Mouse (Mus musculus): ENCODE data around the gene Adcy5. TPM values are rescaled to one million over a fixed set of nuclear protein-coding genes. Genes with fewer than 3 reads are reported as not detected.

Gene Adcy5
- polyA plus RNA-seq, 1 experiment from 2014 or later, result 9.2 TPM

GRCm38 (mm10) chr16:35270945-35271344, 116.3 kb downstream of the Adcy5 start:
- Histone ChIP-seq H3K4me1 (replicated peaks) (peaks cover 13% of the 10 kb centered on the region), H3K9me3 (replicated peaks) (no peaks in the 10 kb centered on the region), H3K27ac (no peak overlapping the region), H3K36me3 (peaks cover 10% of the 10 kb centered on the region; the same call in 1 of the 2 replicates), H3K4me2 (no peak overlapping the region), H3K9ac (no peak overlapping the region), H3K27me3 (no peaks in the 10 kb centered on the region), H3K4me3 (no peak overlapping the region)
- no peak for ATAC-seq (replicated peaks; ENCODE audit: insufficient number of reproducible peaks, insufficient read depth, low FRiP score, low read depth)
- 79% methylated on average over 6 of the region's 6 CpGs for WGBS

GRCm38 (mm10) chr16:35271572-35271971, 116.9 kb downstream of the Adcy5 start:
- Histone ChIP-seq H3K27me3 (no peaks in the 10 kb centered on the region), H3K36me3 (peaks cover 10% of the 10 kb centered on the region; the same call in 1 of the 2 replicates), H3K27ac (no peak overlapping the region), H3K4me1 (replicated peaks) (peaks cover 13% of the 10 kb centered on the region), H3K4me3 (no peak overlapping the region), H3K4me2 (no peak overlapping the region), H3K9me3 (replicated peaks) (no peaks in the 10 kb centered on the region), H3K9ac (no peak overlapping the region)
- ATAC-seq (replicated peaks; ENCODE audit: insufficient number of reproducible peaks, insufficient read depth, low FRiP score, low read depth), result no peak
- 57% methylated on average over 4 of the region's 4 CpGs for WGBS

GRCm38 (mm10) chr16:35272417-35272816, 117.7 kb downstream of the Adcy5 start:
- H3K9me3 ChIP-seq (replicated peaks), result no peaks in the 10 kb centered on the region
- H3K27ac ChIP-seq, result no peak overlapping the region
- no peak overlapping the region for H3K4me2 ChIP-seq
- peaks cover 13% of the 10 kb centered on the region for H3K4me1 ChIP-seq (replicated peaks)
- no peak for ATAC-seq (replicated peaks; ENCODE audit: insufficient number of reproducible peaks, insufficient read depth, low FRiP score, low read depth)
- H3K27me3 ChIP-seq, result no peaks in the 10 kb centered on the region
- WGBS, result 60% methylated on average over 4 of the region's 4 CpGs
- no peak overlapping the region for H3K9ac ChIP-seq
- no peak overlapping the region for H3K4me3 ChIP-seq
- H3K36me3 ChIP-seq, result peaks cover 10% of the 10 kb centered on the region; the same call in 1 of the 2 replicates

GRCm38 (mm10) chr16:35278166-35278565, 123.5 kb downstream of the Adcy5 start:
- H3K9ac ChIP-seq, result no peak overlapping the region
- no peaks in the 10 kb centered on the region for H3K4me1 ChIP-seq (replicated peaks)
- H3K27ac ChIP-seq, result no peak overlapping the region
- no peaks in the 10 kb centered on the region for H3K9me3 ChIP-seq (replicated peaks)
- peaks cover 27% of the 10 kb centered on the region; the same call in 1 of the 2 replicates for H3K36me3 ChIP-seq
- ATAC-seq (replicated peaks; ENCODE audit: insufficient number of reproducible peaks, insufficient read depth, low FRiP score, low read depth), result no peak
- 80% methylated on average over 6 of the region's 6 CpGs for WGBS
- H3K4me2 ChIP-seq, result no peak overlapping the region
- H3K4me3 ChIP-seq, result no peak overlapping the region
- no peaks in the 10 kb centered on the region for H3K27me3 ChIP-seq

- Histone ChIP-seq H3K9ac (no peak overlapping the region), H3K36me3 (peaks cover 41% of the 10 kb centered on the region; the same call in 1 of the 2 replicates), H3K27me3 (no peaks in the 10 kb centered on the region), H3K27ac (no peak overlapping the region), H3K4me3 (no peak overlapping the region), H3K4me1 (replicated peaks) (no peaks in the 10 kb centered on the region), H3K4me2 (no peak overlapping the region), H3K9me3 (replicated peaks) (no peaks in the 10 kb centered on the region)
- 94% methylated on average over 2 of the region's 2 CpGs for WGBS
- no peak for ATAC-seq (replicated peaks; ENCODE audit: insufficient number of reproducible peaks, insufficient read depth, low FRiP score, low read depth)
Measured at GRCm38 (mm10) chr16:35282456-35282855, 127.8 kb downstream of the Adcy5 start.

GRCm38 (mm10) chr16:35285821-35286220, 131.1 kb downstream of the Adcy5 start:
- H3K4me2 ChIP-seq, result no peak overlapping the region
- no peak for ATAC-seq (replicated peaks; ENCODE audit: insufficient number of reproducible peaks, insufficient read depth, low FRiP score, low read depth)
- no peak overlapping the region for H3K27ac ChIP-seq
- no peaks in the 10 kb centered on the region for H3K27me3 ChIP-seq
- H3K9ac ChIP-seq, result no peak overlapping the region
- 77% methylated on average over 9 of the region's 9 CpGs for WGBS
- H3K9me3 ChIP-seq (replicated peaks), result no peaks in the 10 kb centered on the region
- no peaks in the 10 kb centered on the region for H3K4me1 ChIP-seq (replicated peaks)
- H3K36me3 ChIP-seq, result peaks cover 43% of the 10 kb centered on the region; the same call in 1 of the 2 replicates
- H3K4me3 ChIP-seq, result no peak overlapping the region

- ATAC-seq (replicated peaks; ENCODE audit: insufficient number of reproducible peaks, insufficient read depth, low FRiP score, low read depth), result no peak
- Histone ChIP-seq H3K4me1 (replicated peaks) (no peaks in the 10 kb centered on the region), H3K4me3 (no peak overlapping the region), H3K27me3 (no peaks in the 10 kb centered on the region), H3K27ac (no peak overlapping the region), H3K36me3 (peaks cover 43% of the 10 kb centered on the region; the same call in 1 of the 2 replicates), H3K4me2 (no peak overlapping the region), H3K9me3 (replicated peaks) (no peaks in the 10 kb centered on the region), H3K9ac (no peak overlapping the region)
- WGBS, result 72% methylated on average over 5 of the region's 5 CpGs
Measured at GRCm38 (mm10) chr16:35287244-35287643, 132.6 kb downstream of the Adcy5 start.

- Histone ChIP-seq H3K27ac (no peak overlapping the region), H3K27me3 (no peaks in the 10 kb centered on the region), H3K9ac (no peak overlapping the region), H3K9me3 (replicated peaks) (no peaks in the 10 kb centered on the region), H3K4me3 (no peak overlapping the region), H3K4me2 (no peak overlapping the region), H3K36me3 (peaks cover 16% of the 10 kb centered on the region; the same call in 1 of the 2 replicates), H3K4me1 (replicated peaks) (no peaks in the 10 kb centered on the region)
- ATAC-seq (replicated peaks; ENCODE audit: insufficient number of reproducible peaks, insufficient read depth, low FRiP score, low read depth), result no peak
- 56% methylated on average over 5 of the region's 5 CpGs for WGBS
Measured at GRCm38 (mm10) chr16:35297786-35298185, 143.1 kb downstream of the Adcy5 start.

GRCm38 (mm10) chr16:35300156-35300555, 145.5 kb downstream of the Adcy5 start:
- Histone ChIP-seq H3K4me2 (no peak overlapping the region), H3K9ac (no peak overlapping the region), H3K27me3 (no peaks in the 10 kb centered on the region), H3K27ac (no peak overlapping the region), H3K4me3 (no peak overlapping the region), H3K4me1 (replicated peaks) (no peaks in the 10 kb centered on the region), H3K9me3 (replicated peaks) (no peaks in the 10 kb centered on the region), H3K36me3 (peaks cover 32% of the 10 kb centered on the region)
- 87% methylated on average over 6 of the region's 6 CpGs for WGBS
- ATAC-seq (replicated peaks; ENCODE audit: insufficient number of reproducible peaks, insufficient read depth, low FRiP score, low read depth), result no peak

GRCm38 (mm10) chr16:35302441-35303280, 148.0 kb downstream of the Adcy5 start:
- H3K9me3 ChIP-seq (replicated peaks), result no peaks in the 10 kb centered on the region

GRCm38 (mm10) chr16:35303721-35304120, 149.0 kb downstream of the Adcy5 start:
- Histone ChIP-seq H3K9me3 (replicated peaks) (no peaks in the 10 kb centered on the region), H3K27ac (no peak overlapping the region), H3K9ac (no peak overlapping the region), H3K4me3 (no peak overlapping the region), H3K36me3 (peaks cover 36% of the 10 kb centered on the region), H3K27me3 (no peaks in the 10 kb centered on the region), H3K4me2 (no peak overlapping the region), H3K4me1 (replicated peaks) (peaks cover 8% of the 10 kb centered on the region)
- ATAC-seq (replicated peaks; ENCODE audit: insufficient number of reproducible peaks, insufficient read depth, low FRiP score, low read depth), result no peak
- 90% methylated on average over 6 of the region's 6 CpGs for WGBS

More at GRCm38 (mm10) chr16:35302441-35303280, 148.0 kb downstream of the Adcy5 start:
- H3K36me3 ChIP-seq, result peaks cover 36% of the 10 kb centered on the region
- no peaks in the 10 kb centered on the region; the same call in 1 of the 2 replicates for H3K4me1 ChIP-seq (replicated peaks)
- H3K27me3 ChIP-seq, result no peaks in the 10 kb centered on the region
- no peak overlapping the region for H3K4me2 ChIP-seq
- no peak overlapping the region for H3K27ac ChIP-seq
- no peak overlapping the region for H3K4me3 ChIP-seq
- no peak overlapping the region for H3K9ac ChIP-seq
- no peak for ATAC-seq (replicated peaks; ENCODE audit: insufficient number of reproducible peaks, insufficient read depth, low FRiP score, low read depth)
- WGBS, result 45% methylated on average over 7 of the region's 7 CpGs

GRCm38 (mm10) chr16:35304416-35304815, 149.7 kb downstream of the Adcy5 start:
- Histone ChIP-seq H3K27me3 (no peaks in the 10 kb centered on the region), H3K36me3 (peaks cover 33% of the 10 kb centered on the region), H3K4me3 (no peak overlapping the region), H3K9me3 (replicated peaks) (no peaks in the 10 kb centered on the region), H3K27ac (no peak overlapping the region), H3K4me2 (no peak overlapping the region), H3K4me1 (replicated peaks) (peaks cover 8% of the 10 kb centered on the region), H3K9ac (no peak overlapping the region)
- no peak for ATAC-seq (replicated peaks; ENCODE audit: insufficient number of reproducible peaks, insufficient read depth, low FRiP score, low read depth)
- WGBS, result 85% methylated on average over 5 of the region's 5 CpGs
